Mouse (Mus musculus) monocyte, adult 5-6 weeks (primary cell): ENCODE results near the gene Nphp1. TPM values are rescaled to one million over a fixed set of nuclear protein-coding genes. Genes with fewer than 3 reads are reported as not detected.

Experiments used
- ATAC-seq: fragments of 153-309, 156-312 bp; replicated peaks from 2 replicates; pipeline ENCODE4 v1.8.0; 2017; ENCODE audit warnings: mild to moderate bottlenecking; ENCODE audit not compliant: low TSS enrichment, insufficient number of reproducible peaks, severe bottlenecking, poor library complexity, low FRiP score
- total RNA-seq: library from RNA; stranded (forward); fragments of 200-1000, 200-491, 200-594 nt; gene quantifications from 3 replicates; pipeline ENCODE4 v1.2.3, GENCODE M21; 2017

Nphp1 gene
- total RNA-seq, 1 experiment from 2014 or later = not detected

GRCm38 (mm10) chr2:127714726-127715125 is 74.0 kb downstream of the Nphp1 start:
- no peak for ATAC-seq

GRCm38 (mm10) chr2:127708792-127709191 is 79.9 kb downstream of the Nphp1 start:
- no peak for ATAC-seq

- no peak for ATAC-seq
These were observed 80.6 kb downstream of the Nphp1 start for GRCm38 (mm10) chr2:127708060-127708459.

GRCm38 (mm10) chr2:127705267-127705666 is 83.4 kb downstream of the Nphp1 start:
- ATAC-seq = no peak

Other genes with a start within 250 kb of the Nphp1 start
- gene Prom2, start 247.4 kb downstream of the Nphp1 start, total RNA-seq = not detected in 3 replicates
- 1.3 to 2.9 TPM (median 2.2 TPM) in 3 replicates for gene Zfp661, start 201.8 kb downstream of the Nphp1 start, total RNA-seq
- 29.1 to 59.9 TPM (median 46.1 TPM) in 3 replicates for gene Mrps5, start 201.7 kb downstream of the Nphp1 start, total RNA-seq
- 0.64 TPM in 1 of 3 replicates, not detected in the others for gene Mal, start 132.2 kb downstream of the Nphp1 start, total RNA-seq
- not detected in 3 replicates for gene Mall, start 59.0 kb downstream of the Nphp1 start, total RNA-seq
- gene Mtln, start 3.6 kb upstream of the Nphp1 start, total RNA-seq = 6.4 to 10.0 TPM (median 7.1 TPM) in 3 replicates
- 0.32 to 2.3 TPM (median 0.68 TPM) in 3 replicates for gene Bub1, start 43.0 kb upstream of the Nphp1 start, total RNA-seq
- not detected in 3 replicates for gene Acoxl, start 50.0 kb upstream of the Nphp1 start, total RNA-seq